Mouse (Mus musculus): ENCODE results near the gene Itga9. TPM values are rescaled to one million over a fixed set of nuclear protein-coding genes. Genes with fewer than 3 reads are reported as not detected.

Itga9 gene
- total RNA-seq, 2 experiments from 2014 or later, result 35.0 to 36.2 TPM

DNA sequence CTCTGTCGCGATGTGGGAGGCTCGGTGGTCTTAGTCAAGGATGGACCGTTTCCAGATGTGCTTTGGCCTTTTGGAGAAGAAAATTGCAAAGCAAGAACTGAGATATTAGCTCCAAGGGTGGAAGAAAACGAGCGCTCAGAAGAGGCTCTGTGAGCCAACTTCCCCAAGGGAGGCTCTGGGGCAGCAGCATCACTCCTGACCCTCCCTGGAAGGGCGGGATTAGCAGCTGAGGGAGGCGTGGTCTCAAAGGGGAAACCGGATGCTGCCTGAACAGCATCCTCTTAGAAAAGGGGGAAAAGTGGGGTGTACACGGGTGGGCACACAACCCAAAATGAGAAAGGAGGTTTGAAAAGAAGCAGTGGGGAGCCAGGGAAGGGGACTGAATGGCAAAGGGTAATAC, 343.6 kb downstream of the Itga9 start:
- DNase-seq, result no peak

Other genes with a start within 250 kb of the Itga9 start
- gene Eomes, start 128.5 kb upstream of the Itga9 start, total RNA-seq (2021), result under 1 TPM; 0.07 to 0.10 TPM
- 100 to 1,000 TPM; 383 to 397 TPM for gene Golga4, start 100.4 kb upstream of the Itga9 start, total RNA-seq (2021)